Mouse (Mus musculus): ENCODE results near the gene Kcnj14. TPM values are rescaled to one million over a fixed set of nuclear protein-coding genes. Genes with fewer than 3 reads are reported as not detected.

The Kcnj14 gene
- polyA plus RNA-seq, 1 experiment from 2014 or later = 0.32 TPM

DNA sequence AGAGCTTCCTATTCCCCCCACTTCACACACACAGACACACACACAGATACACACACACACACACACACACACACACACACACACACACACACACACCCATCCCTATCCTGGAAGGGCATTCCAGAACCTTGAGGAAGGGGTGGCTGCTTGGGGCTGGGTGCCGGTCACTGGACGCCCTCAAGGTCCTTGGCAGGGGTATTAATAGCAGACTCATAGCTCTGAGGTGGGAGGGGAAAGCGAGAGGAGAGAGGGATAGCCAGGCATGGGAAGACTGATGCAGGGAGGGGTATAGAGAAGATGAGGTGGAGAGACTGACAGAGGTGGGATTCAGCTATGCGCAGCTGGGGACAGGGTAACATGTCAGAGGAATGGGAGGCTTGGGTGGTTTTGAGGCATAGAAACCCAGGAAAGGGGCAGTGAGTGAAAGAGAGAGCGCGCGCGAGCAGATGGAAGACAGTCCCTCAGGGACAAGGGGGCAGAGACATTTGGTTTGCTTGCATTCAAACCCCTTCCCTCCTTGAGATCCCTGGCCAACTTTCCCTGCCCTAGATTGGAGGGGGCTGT, 44.6 kb upstream of the Kcnj14 start:
- Histone ChIP-seq H3K27me3 (ENCODE audit: insufficient read depth, low read length) (peaks cover 55% of the 10 kb centered on the region), H3K36me3 (replicated peaks; ENCODE audit: insufficient read depth, low read length) (no peaks in the 10 kb centered on the region; the same call in 1 of the 2 replicates), H3K4me3 (ENCODE audit: low read depth, low read length) (no peak overlapping the region), H3K9me3 (ENCODE audit: low read length) (no peaks in the 10 kb centered on the region), H3K4me1 (ENCODE audit: insufficient read depth) (peaks cover 10% of the 10 kb centered on the region), H3K4me2 (ENCODE audit: low read depth, low read length) (no peak overlapping the region), H3K27ac (ENCODE audit: low read depth) (no peak overlapping the region), H3K9ac (replicated peaks) (no peak overlapping the region)
- TF ChIP-seq CTCF (IDR thresholded peaks at IDR 0.05; ENCODE audit: low read depth) (no peak), EP300 (IDR thresholded peaks at IDR 0.05; ENCODE audit: low read depth) (no peak)
- no peak for ATAC-seq
- no peak for DNase-seq
- 37% methylated on average over 8 of the region's 8 CpGs for WGBS (ENCODE audit: insufficient replicate concordance)

DNA sequence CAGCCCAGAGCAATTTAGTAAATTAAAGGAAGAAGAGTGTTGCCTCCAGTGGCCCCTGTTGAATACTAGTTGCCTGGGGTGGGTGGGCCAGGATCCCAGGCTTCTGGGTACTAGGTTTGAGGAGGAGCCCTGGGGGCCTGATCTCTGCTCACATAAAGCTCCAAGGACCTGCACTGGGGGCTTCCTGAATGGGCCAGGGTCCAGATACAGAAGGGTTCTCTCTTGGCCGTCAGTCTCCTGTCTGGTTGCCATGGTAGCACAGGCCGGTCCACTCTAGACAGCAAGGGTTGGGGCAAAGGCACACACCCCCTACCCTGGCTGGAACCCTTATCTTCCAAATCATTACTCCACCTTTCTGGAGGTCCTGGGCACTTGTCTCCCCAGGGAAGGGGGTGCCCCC, 43.3 kb upstream of the Kcnj14 start:
- Histone ChIP-seq H3K4me2 (ENCODE audit: low read depth, low read length) (no peak overlapping the region), H3K27me3 (ENCODE audit: insufficient read depth, low read length) (peaks cover 55% of the 10 kb centered on the region)

DNA sequence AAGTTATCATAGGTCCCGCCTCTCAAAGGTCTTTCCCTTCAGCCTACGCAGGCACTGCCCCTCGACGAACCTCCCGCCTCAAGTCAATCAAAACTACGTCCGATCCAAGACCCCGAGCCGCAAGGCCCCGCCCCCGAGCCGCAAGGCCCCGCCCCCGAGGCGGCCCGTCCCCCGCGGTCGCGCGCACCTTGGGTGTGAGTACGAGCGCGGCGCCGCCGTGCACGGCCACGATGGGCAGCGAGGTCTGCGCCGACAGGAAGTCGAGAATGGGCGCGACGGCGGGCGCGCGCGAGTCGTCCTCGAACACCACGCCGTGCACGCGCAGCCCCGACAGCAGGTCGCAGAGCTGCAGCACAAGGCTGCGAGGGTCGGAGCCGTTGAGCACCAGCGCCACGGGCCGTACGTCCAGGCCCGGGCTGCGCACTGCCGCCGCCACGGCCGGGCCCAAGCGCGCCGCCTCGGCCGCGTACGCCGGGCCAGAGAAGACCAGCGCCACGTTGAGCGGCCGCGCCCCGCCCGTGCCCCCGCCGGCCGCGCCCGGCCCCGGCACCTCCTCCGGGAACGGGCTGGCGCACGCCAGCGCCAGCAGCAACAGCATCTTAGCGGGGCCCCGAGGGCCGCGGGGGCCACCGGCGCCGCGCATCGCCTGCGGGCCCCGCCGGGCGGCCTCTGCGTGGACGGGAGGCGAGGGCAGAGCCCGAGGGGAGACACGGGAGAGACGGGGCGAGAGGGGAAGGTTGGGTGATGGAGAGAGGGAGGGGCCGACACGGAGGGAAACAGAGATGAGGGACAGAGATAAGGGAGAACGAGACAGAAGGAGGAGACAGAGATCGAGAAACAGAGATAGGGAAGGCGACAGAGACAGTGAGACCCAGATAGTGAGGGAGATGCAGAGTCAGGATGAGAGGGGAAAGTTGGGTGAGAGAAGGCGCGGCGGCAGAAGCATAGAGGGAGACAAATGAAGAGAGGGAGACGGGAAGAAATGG, 41.6 kb upstream of the Kcnj14 start:
- Histone ChIP-seq H3K9ac (replicated peaks) (peak overlapping the region; percentile 60), H3K36me3 (replicated peaks; ENCODE audit: insufficient read depth, low read length) (no peaks in the 10 kb centered on the region), H3K4me2 (ENCODE audit: low read depth, low read length) (peak overlapping the region; percentile 93), H3K4me1 (ENCODE audit: insufficient read depth) (peaks cover 4% of the 10 kb centered on the region; the same call in 1 of the 2 replicates), H3K4me3 (ENCODE audit: low read depth, low read length) (peak overlapping the region; percentile 59), H3K9me3 (ENCODE audit: low read length) (no peaks in the 10 kb centered on the region), H3K27me3 (ENCODE audit: insufficient read depth, low read length) (peaks cover 49% of the 10 kb centered on the region), H3K27ac (ENCODE audit: low read depth) (0 out of 2 replicates have a peak overlapping the region, but pooled peaks have one; percentile 8)
- DNase-seq = peak; percentile 90
- peak; percentile 93 for ATAC-seq
- no peak for TF ChIP-seq EP300 (IDR thresholded peaks at IDR 0.05; ENCODE audit: low read depth)
- no peak for TF ChIP-seq CTCF (IDR thresholded peaks at IDR 0.05; ENCODE audit: low read depth)
- WGBS (ENCODE audit: insufficient replicate concordance) = under 1% methylated on average over 89 of the region's 117 CpGs

More for the DNA sequence above, 43.3 kb upstream of the Kcnj14 start:
- TF ChIP-seq EP300 (IDR thresholded peaks at IDR 0.05; ENCODE audit: low read depth) (no peak), CTCF (IDR thresholded peaks at IDR 0.05; ENCODE audit: low read depth) (no peak)
- ATAC-seq (no peak), DNase-seq (no peak)
- H3K4me1 ChIP-seq (ENCODE audit: insufficient read depth) = peaks cover 4% of the 10 kb centered on the region; the same call in 1 of the 2 replicates
- no peaks in the 10 kb centered on the region for H3K36me3 ChIP-seq (replicated peaks; ENCODE audit: insufficient read depth, low read length)
- H3K9me3 ChIP-seq (ENCODE audit: low read length) = no peaks in the 10 kb centered on the region
- WGBS (ENCODE audit: insufficient replicate concordance) = 63% methylated on average over 2 of the region's 2 CpGs
- no peak overlapping the region for H3K9ac ChIP-seq (replicated peaks)
- no peak overlapping the region for H3K27ac ChIP-seq (ENCODE audit: low read depth)
- no peak overlapping the region for H3K4me3 ChIP-seq (ENCODE audit: low read depth, low read length)

DNA sequence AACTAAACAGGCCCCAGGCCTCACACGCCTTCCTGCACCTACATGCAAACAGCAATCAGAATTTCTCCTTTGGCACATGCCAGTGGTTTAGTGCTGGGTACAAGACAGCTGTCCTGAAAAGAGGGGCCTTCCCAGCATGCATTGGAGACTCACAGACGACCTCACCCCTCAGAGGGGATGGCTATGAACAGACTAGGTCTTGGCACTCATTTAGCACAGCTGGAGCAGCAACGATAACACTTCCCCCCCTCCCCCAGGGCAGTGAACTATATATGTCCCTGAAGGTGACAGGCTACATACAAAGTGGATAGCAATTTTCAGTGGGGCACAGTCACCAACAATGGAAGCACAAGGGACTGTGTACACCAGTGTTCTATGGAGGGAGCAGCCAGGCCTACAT, 39.9 kb upstream of the Kcnj14 start:
- TF ChIP-seq EP300 (IDR thresholded peaks at IDR 0.05; ENCODE audit: low read depth) (no peak), CTCF (IDR thresholded peaks at IDR 0.05; ENCODE audit: low read depth) (no peak)
- ATAC-seq (no peak), DNase-seq (no peak)
- Histone ChIP-seq H3K9ac (replicated peaks) (no peak overlapping the region), H3K27ac (ENCODE audit: low read depth) (no peak overlapping the region), H3K4me2 (ENCODE audit: low read depth, low read length) (no peak overlapping the region), H3K36me3 (replicated peaks; ENCODE audit: insufficient read depth, low read length) (no peaks in the 10 kb centered on the region), H3K9me3 (ENCODE audit: low read length) (no peaks in the 10 kb centered on the region), H3K27me3 (ENCODE audit: insufficient read depth, low read length) (peaks cover 31% of the 10 kb centered on the region), H3K4me3 (ENCODE audit: low read depth, low read length) (no peak overlapping the region), H3K4me1 (ENCODE audit: insufficient read depth) (peaks cover 4% of the 10 kb centered on the region; the same call in 1 of the 2 replicates)
- 51% methylated on average over 3 of the region's 3 CpGs for WGBS (ENCODE audit: insufficient replicate concordance)

DNA sequence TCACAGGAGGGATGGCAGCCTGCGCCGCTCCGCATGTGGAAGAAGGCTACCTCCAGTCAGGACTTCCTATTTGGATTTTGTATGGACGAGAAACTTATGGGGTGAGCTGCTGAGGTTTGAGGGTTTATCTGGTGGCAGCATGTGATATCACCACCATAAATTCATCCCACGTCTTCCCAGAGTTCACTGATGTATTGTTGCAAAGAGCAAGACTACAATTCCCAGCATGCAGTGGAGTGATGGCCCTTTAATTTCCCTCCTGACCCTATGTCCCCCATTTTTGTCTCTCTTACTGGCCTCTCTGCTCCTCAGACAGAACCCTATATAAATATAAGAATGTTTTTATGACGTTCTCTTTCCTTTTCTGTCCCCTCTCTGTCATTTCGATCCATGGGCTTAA, 38.2 kb upstream of the Kcnj14 start:
- TF ChIP-seq CTCF (IDR thresholded peaks at IDR 0.05; ENCODE audit: low read depth) (no peak), EP300 (IDR thresholded peaks at IDR 0.05; ENCODE audit: low read depth) (no peak)
- WGBS (ENCODE audit: insufficient replicate concordance) = 78% methylated on average over 7 of the region's 7 CpGs
- Histone ChIP-seq H3K4me2 (ENCODE audit: low read depth, low read length) (no peak overlapping the region), H3K36me3 (replicated peaks; ENCODE audit: insufficient read depth, low read length) (no peaks in the 10 kb centered on the region), H3K9me3 (ENCODE audit: low read length) (no peaks in the 10 kb centered on the region), H3K9ac (replicated peaks) (no peak overlapping the region), H3K4me1 (ENCODE audit: insufficient read depth) (peaks cover 4% of the 10 kb centered on the region; the same call in 1 of the 2 replicates), H3K27me3 (ENCODE audit: insufficient read depth, low read length) (peaks cover 20% of the 10 kb centered on the region), H3K27ac (ENCODE audit: low read depth) (no peak overlapping the region), H3K4me3 (ENCODE audit: low read depth, low read length) (no peak overlapping the region)
- DNase-seq (no peak), ATAC-seq (no peak)

DNA sequence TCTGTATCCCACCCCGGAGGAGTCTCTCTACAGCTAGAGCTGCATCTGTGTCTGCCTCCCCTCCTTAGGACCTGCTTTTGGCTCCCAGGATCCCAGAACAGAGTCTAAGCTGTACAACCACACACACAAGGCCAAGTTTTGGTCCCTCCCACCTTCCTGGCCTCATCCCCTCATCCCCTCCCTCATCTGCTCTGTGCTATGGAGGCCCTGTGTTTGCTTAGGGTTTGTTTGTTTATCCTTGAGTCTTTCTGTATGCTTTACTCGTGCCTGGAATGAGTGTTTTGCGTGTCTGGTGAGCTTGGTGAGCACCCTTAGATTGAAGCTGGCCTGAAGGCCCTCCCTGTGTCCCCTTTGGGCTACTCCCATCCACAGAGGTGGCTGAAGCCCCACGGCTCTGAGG, 34.4 kb upstream of the Kcnj14 start:
- H3K27ac ChIP-seq (ENCODE audit: low read depth) = no peak overlapping the region
- peaks cover 7% of the 10 kb centered on the region; the same call in 1 of the 2 replicates for H3K4me1 ChIP-seq (ENCODE audit: insufficient read depth)
- ATAC-seq = no peak
- DNase-seq = no peak
- no peak overlapping the region for H3K4me2 ChIP-seq (ENCODE audit: low read depth, low read length)
- TF ChIP-seq EP300 (IDR thresholded peaks at IDR 0.05; ENCODE audit: low read depth) (no peak), CTCF (IDR thresholded peaks at IDR 0.05; ENCODE audit: low read depth) (no peak)
- no peaks in the 10 kb centered on the region for H3K9me3 ChIP-seq (ENCODE audit: low read length)
- H3K27me3 ChIP-seq (ENCODE audit: insufficient read depth, low read length) = peaks cover 24% of the 10 kb centered on the region
- H3K36me3 ChIP-seq (replicated peaks; ENCODE audit: insufficient read depth, low read length) = no peaks in the 10 kb centered on the region
- no peak overlapping the region for H3K9ac ChIP-seq (replicated peaks)
- no peak overlapping the region for H3K4me3 ChIP-seq (ENCODE audit: low read depth, low read length)
- WGBS (ENCODE audit: insufficient replicate concordance) = 43% methylated on average over 4 of the region's 4 CpGs
